Mouse (Mus musculus): Measurements from ENCODE around the gene Brap. TPM values are rescaled to one million over a fixed set of nuclear protein-coding genes. Genes with fewer than 3 reads are reported as not detected.
A peak's percentile ranks its signal among the peaks of the same experiment; 100 is the strongest.

The Brap gene
- total RNA-seq, 2 experiments from 2014 or later = 26.8 to 62.5 TPM

- no peak for ATAC-seq (replicated peaks; ENCODE audit: low FRiP score, low TSS enrichment, poor library complexity, severe bottlenecking)
Observed at GRCm38 (mm10) chr5:121711928-121712231, 51.5 kb downstream of the Brap start.

DNA sequence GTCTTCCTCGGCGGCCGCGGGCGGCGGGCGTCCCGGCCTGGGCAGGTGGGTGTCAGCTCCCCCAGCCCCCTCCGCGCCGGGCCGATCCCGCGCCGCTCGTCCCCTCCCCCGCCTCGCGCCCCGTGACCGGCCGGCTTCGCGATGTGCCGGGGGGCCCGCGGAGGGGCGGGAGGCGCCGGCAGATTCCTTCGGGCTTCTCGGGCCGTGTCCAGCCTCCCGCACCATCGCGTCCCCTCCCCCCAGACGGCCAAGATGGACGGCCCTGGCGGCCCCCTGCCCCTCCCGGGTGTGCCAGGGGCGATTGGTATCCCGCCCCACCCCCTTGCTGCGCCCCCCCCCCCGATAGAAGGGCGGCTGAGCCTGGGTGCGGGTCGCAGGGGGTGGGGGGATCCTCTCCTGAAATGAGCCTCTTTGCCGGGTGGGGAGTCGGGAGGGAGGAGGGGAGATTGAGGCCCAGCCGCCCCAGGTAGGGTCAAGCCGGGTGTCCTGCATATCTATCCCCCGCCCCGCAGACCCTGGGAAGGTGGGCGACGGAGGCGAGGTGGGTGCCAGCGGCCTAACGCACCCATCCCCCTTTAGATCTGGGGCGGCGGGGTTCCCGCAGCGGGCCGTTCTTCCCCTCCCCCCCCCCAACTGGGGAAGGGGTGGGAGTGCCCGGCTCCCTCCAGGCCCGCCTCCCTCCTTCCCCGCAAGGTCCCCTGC, 52.0 kb downstream of the Brap start:
- ATAC-seq (replicated peaks; ENCODE audit: low FRiP score, low TSS enrichment, poor library complexity, severe bottlenecking) = 0 out of 2 replicates have a peak, but pooled peaks have one; percentile 19

GRCm38 (mm10) chr5:121712934-121713538, 52.7 kb downstream of the Brap start:
- 0 out of 2 replicates have a peak, but pooled peaks have one; percentile 35 for ATAC-seq (replicated peaks; ENCODE audit: low FRiP score, low TSS enrichment, poor library complexity, severe bottlenecking)

- no peak for ATAC-seq (replicated peaks; ENCODE audit: low FRiP score, low TSS enrichment, poor library complexity, severe bottlenecking)
Observed at GRCm38 (mm10) chr5:121714331-121714730, 54.0 kb downstream of the Brap start.

DNA sequence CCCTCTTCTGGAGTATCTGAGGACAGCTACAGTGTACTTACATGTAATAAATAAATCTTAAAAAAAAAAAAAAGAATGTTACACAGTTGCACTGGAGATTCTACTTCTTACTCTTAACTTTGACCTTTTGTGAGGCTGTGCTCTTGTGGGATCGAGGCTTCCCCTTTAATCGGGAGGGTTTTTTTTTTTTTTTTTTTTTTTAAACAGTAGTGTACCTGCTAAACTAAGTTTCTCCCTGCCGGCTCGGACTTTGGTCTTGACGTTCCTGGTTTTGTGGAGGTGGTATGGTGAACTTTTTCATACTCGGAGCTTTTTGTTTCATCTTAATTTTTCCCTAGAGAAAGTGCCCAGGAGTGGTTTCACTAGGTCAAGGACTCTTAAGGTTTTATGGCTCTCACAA, 54.6 kb downstream of the Brap start:
- ATAC-seq (replicated peaks; ENCODE audit: low FRiP score, low TSS enrichment, poor library complexity, severe bottlenecking) = no peak

DNA sequence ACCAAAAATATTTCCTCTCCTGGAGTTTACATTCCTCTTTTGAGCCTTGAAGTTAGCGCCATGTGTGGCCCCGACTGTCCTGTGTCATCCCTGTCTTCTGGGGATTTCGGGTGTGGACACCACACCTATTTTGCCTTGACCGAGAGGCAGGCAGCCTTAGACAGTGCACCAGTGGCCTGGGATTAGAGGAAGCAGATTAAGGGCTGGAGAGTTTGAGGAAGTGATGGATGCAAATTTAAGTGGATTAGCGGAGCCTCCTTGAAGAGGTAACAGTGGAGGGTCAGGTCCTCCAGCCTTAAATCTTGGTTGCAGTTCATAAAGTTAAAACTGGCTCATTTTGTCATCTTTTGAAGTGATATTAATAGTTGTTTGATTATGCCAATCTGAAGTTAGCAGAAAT, 58.1 kb downstream of the Brap start:
- ATAC-seq (replicated peaks; ENCODE audit: low FRiP score, low TSS enrichment, poor library complexity, severe bottlenecking) = no peak

GRCm38 (mm10) chr5:121720888-121721585, 60.7 kb downstream of the Brap start:
- 0 out of 2 replicates have a peak, but pooled peaks have one; percentile 38 for ATAC-seq (replicated peaks; ENCODE audit: low FRiP score, low TSS enrichment, poor library complexity, severe bottlenecking)

DNA sequence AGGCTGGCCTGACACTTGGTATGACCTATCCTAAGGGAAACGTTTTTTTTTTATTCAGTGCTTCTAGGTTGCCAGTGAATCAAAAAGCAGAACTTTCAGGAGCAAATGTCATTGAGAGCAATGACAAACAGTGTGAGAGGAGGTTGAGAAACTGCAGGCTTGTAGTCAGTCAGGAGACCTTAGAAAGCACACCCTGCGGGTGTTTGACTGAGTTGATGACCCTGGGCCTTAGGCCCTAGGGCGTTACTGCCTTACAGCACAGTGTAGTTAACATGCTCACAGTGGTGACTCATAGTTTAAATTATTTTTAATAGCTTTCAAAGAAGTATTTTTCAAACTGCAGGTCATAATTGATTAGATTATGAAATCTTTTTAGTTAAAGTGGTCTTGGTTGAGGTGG, 61.5 kb downstream of the Brap start:
- ATAC-seq (replicated peaks; ENCODE audit: low FRiP score, low TSS enrichment, poor library complexity, severe bottlenecking) = no peak

DNA sequence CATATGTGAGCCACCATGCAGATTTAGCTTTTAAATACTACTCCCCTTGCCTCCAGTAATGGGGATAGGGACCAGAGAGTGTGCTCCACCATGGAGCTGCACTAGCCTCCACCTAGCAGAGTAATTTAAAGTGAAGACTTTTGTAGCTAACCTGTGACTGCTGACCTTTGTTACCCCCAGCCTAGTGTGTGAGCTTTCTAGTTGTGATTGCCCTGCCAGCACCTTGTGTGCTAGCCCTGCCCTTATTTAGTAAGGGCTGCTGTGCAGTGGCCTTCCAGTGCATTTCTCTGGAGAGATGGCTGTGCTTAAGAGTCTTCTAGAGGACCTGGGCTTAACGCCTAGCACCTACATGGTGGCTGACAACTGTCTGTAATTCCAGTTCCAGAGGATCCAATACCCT, 64.3 kb downstream of the Brap start:
- no peak for ATAC-seq (replicated peaks; ENCODE audit: low FRiP score, low TSS enrichment, poor library complexity, severe bottlenecking)

DNA sequence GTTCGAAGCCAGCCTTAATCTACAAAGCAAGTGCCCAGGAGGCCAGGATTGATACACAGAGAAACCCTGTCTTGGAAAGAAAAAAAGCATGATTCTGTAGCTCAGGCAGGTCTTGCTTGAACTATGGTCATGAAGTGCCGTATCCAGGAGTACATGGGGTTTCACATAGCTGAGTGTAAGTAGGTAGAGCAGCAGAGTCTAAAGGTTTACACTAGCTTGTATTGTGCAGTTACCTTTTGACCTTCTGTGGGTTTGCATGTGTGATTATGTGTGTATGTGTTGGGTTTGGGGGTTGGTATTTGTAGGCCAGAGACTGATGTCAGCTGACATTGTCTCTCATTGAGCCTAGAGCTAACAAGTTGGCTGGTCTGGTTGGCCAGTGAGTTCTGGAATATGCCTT, 69.7 kb downstream of the Brap start:
- ATAC-seq (replicated peaks; ENCODE audit: low FRiP score, low TSS enrichment, poor library complexity, severe bottlenecking) = no peak

DNA sequence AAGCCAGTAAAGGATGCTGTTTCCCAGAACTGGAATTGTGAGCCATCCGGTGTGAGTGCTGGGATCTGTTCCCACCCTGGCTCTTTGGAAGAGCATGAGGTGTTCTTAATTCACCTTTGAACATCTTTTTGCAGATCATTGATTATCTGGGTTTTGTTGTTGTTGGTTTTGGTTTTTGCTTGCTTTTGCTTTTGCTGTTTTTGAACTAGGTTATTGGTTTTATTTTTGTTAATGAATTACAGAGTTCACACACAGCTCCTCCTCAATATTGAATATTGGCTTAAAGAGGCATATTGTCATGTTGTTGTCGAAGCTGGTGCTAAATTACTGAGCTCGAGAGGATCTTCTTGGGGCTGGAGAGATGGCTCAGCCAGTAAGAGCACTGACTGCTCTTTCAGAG, 76.3 kb downstream of the Brap start:
- no peak for ATAC-seq (replicated peaks; ENCODE audit: low FRiP score, low TSS enrichment, poor library complexity, severe bottlenecking)

Other genes with a start within 250 kb of the Brap start
- not detected in 2 replicates for gene Tmem116, start 208.7 kb upstream of the Brap start, total RNA-seq (2014; fragmentation: Nextera tagmentation)
- gene Tmem116, start 208.7 kb upstream of the Brap start, total RNA-seq (2017) = 2.3 TPM in 1 of 2 replicates, not detected in the other
- gene Erp29, start 208.1 kb upstream of the Brap start, total RNA-seq (2014; fragmentation: Nextera tagmentation) = 191 and 257 TPM in 2 replicates
- 422 and 491 TPM in 2 replicates for gene Erp29, start 208.1 kb upstream of the Brap start, total RNA-seq (2017)
- gene Adam1b, start 157.1 kb upstream of the Brap start, total RNA-seq (2014; fragmentation: Nextera tagmentation) = 0.39 TPM in 1 of 2 replicates, not detected in the other
- gene Adam1b, start 157.1 kb upstream of the Brap start, total RNA-seq (2017) = not detected in 2 replicates
- gene Adam1a, start 115.1 kb upstream of the Brap start, total RNA-seq (2014; fragmentation: Nextera tagmentation) = 1.4 and 3.0 TPM in 2 replicates
- gene Adam1a, start 115.1 kb upstream of the Brap start, total RNA-seq (2017) = 2.9 and 5.0 TPM in 2 replicates
- not detected in 2 replicates for gene Gm42878, start 115.1 kb upstream of the Brap start, total RNA-seq (2014; fragmentation: Nextera tagmentation)
- not detected in 2 replicates for gene Gm42878, start 115.1 kb upstream of the Brap start, total RNA-seq (2017)
- gene Mapkapk5, start 114.7 kb upstream of the Brap start, total RNA-seq (2014; fragmentation: Nextera tagmentation) = 135 and 143 TPM in 2 replicates
- 120 and 186 TPM in 2 replicates for gene Mapkapk5, start 114.7 kb upstream of the Brap start, total RNA-seq (2017)
- 98.2 and 116 TPM in 2 replicates for gene Aldh2, start 66.7 kb upstream of the Brap start, total RNA-seq (2014; fragmentation: Nextera tagmentation)
- gene Aldh2, start 66.7 kb upstream of the Brap start, total RNA-seq (2017) = 189 and 268 TPM in 2 replicates
- 1.8 and 2.4 TPM in 2 replicates for gene Acad12, start 41.6 kb upstream of the Brap start, total RNA-seq (2014; fragmentation: Nextera tagmentation)
- gene Acad12, start 41.6 kb upstream of the Brap start, total RNA-seq (2017) = 0.38 and 2.6 TPM in 2 replicates
- gene Acad10, start within 50 bp of the Brap start, total RNA-seq (2014; fragmentation: Nextera tagmentation) = 6.2 and 14.2 TPM in 2 replicates
- 1.4 and 6.3 TPM in 2 replicates for gene Acad10, start within 50 bp of the Brap start, total RNA-seq (2017)
- 117 and 144 TPM in 2 replicates for gene Atxn2, start 50.8 kb downstream of the Brap start, total RNA-seq (2014; fragmentation: Nextera tagmentation)
- gene Atxn2, start 50.8 kb downstream of the Brap start, total RNA-seq (2017) = 39.4 and 41.0 TPM in 2 replicates
- 11.2 and 13.3 TPM in 2 replicates for gene Sh2b3, start 177.1 kb downstream of the Brap start, total RNA-seq (2014; fragmentation: Nextera tagmentation)
- gene Sh2b3, start 177.1 kb downstream of the Brap start, total RNA-seq (2017) = 5.1 and 5.3 TPM in 2 replicates
- gene Pheta1, start 188.4 kb downstream of the Brap start, total RNA-seq (2014; fragmentation: Nextera tagmentation) = 2.9 and 4.2 TPM in 2 replicates
- gene Pheta1, start 188.4 kb downstream of the Brap start, total RNA-seq (2017) = 0.42 and 2.6 TPM in 2 replicates

Measured in megakaryocyte-erythroid progenitor cell, adult 5-6 weeks (primary cell).